Mouse (Mus musculus) liver, embryonic 14.5 days (tissue): ENCODE measurements around the gene Pnldc1.

Source experiments
- CTCF ChIP-seq: IDR thresholded peaks from 2 replicates; pipeline ENCODE4 v1.5.1; 2016; ENCODE audit warnings: antibody characterized with exemption, low read depth, control low read depth
- EP300 ChIP-seq: IDR thresholded peaks from 2 replicates; pipeline ENCODE4 v1.6.1; 2016; ENCODE audit warnings: antibody characterized with exemption, low read depth

GRCm38 (mm10) chr17:12897674-12898073, 12.4 kb downstream of the Pnldc1 start:
- TF ChIP-seq CTCF (no peak), EP300 (no peak)
